Mouse (Mus musculus) heart, postnatal 0 days (tissue): ENCODE measurements around the gene Ggcx.

Experiments used
- CTCF ChIP-seq: IDR thresholded peaks from 2 replicates; pipeline ENCODE4 v1.5.1; 2016; ENCODE audit warnings: antibody characterized with exemption, control low read depth, low read depth
- EP300 ChIP-seq: IDR thresholded peaks from 2 replicates; pipeline ENCODE4 v1.6.1; 2016; ENCODE audit warnings: antibody characterized with exemption, low read depth

DNA sequence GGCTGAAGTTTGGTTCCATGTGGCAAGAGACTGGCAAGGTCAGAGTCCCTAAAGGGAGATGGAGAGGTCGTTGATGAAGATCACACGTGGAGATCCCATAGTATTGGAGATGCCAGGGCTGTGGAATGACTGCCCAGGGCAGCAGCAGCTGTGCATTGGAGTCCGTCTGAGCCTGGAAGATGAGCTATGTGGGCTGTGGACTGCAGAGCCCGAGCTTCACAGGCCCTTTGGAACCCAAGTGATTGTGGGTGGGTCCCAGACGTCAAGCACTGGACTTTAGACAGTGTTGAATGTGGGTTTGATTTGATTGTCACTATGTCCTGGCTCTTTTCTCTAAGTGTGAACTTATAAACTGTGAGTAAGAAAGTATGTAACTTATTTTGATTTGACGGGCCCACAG, 49.1 kb upstream of the Ggcx start:
- TF ChIP-seq CTCF = no peak
- no peak for TF ChIP-seq EP300
